Comparison of ENCODE assay signal across 7 mouse cellular contexts in the genomic region with DNA sequence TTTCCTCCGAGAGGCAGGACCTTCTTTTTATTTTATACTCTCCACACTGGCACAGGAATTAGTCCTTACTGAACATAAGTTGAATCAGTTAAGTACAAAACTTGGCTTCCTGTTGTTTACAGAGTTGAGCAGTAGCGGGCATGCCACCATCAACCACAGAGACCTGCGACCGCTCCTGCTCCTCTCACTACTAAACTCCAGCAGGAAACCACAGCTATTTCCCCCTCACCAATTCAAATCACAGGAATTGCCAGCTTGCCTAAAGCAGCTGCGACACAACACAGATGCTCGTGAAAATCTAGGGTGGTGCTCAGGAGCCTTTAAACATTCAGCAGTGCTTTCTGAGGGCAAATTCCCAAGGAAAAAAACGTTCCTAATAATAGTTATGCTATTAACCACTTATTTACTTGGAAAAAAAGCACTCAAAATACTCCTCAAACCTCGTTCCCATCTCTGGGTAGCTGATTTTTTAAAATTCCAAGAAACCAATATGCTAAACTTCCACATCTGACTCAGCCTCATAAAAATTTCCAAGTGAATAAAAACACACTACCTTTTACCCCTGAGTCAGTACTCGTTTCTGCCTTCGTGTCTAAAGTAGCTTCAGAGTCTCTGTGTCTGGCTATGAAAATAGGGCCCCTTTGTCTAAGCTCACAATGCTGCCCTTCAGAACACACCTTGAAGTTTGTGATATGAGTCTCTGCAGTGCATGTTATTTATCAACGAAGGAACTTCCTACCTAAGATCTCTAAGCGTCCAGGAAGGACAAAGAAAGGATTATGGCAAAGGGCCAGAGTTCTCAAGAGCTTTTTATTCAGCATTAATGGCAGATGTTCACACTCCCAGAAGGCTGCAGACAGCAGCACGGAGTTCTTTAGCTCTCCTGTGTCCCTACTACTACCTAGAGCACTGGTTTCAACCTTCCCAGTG. TPM values are rescaled to one million over a fixed set of nuclear protein-coding genes. Genes with fewer than 3 reads are reported as not detected.
DNase-seq lines count a peak whose midpoint lies in the region; ATAC-seq and TF ChIP-seq lines count a peak whose summit lies in the region.

No protein-coding gene starts in this region.

- no peak overlapping the region for H3K4me3 ChIP-seq in lung, postnatal 0 days (ENCODE audit: low read depth, low read length)
- H3K4me3 ChIP-seq in intestine, embryonic 14.5 days (ENCODE audit: low read depth, low read length), result no peak overlapping the region
- no peak overlapping the region for H3K4me3 ChIP-seq in thymus, adult 2 months (ENCODE audit: control insufficient read depth, insufficient read depth, low read length)

- no peak overlapping the region for H3K9ac ChIP-seq in lung, postnatal 0 days (replicated peaks; ENCODE audit: low read depth)
- no peak overlapping the region for H3K9ac ChIP-seq in intestine, embryonic 14.5 days (ENCODE audit: low read length)

- H3K27me3 ChIP-seq in lung, postnatal 0 days (replicated peaks; ENCODE audit: insufficient read depth, low read length), result no peaks in the 10 kb centered on the region
- H3K27me3 ChIP-seq in intestine, embryonic 14.5 days (replicated peaks; ENCODE audit: control insufficient read depth, insufficient read depth, low read length), result no peaks in the 10 kb centered on the region
- no peaks in the 10 kb centered on the region for H3K27me3 ChIP-seq in thymus, adult 2 months (ENCODE audit: control insufficient read depth, insufficient read depth, low read length)

- ATAC-seq in lung, postnatal 0 days, result no peak; the same call in 1 of the 2 replicates
- peak; percentile 60; the same call in 1 of the 2 replicates for ATAC-seq in intestine, embryonic 14.5 days (replicated peaks; ENCODE audit: low FRiP score, low TSS enrichment, low read depth)
- ATAC-seq in cerebellum, adult (ENCODE audit: insufficient number of reproducible peaks, low FRiP score, low TSS enrichment), result no peak

- H3K4me1 ChIP-seq in lung, postnatal 0 days (ENCODE audit: insufficient read depth, low read depth, low read length), result peaks cover 5% of the 10 kb centered on the region; the same call in 1 of the 2 replicates
- 0 out of 2 replicates have a peak, but pooled peaks cover 6% of the 10 kb centered on the region for H3K4me1 ChIP-seq in intestine, embryonic 14.5 days (replicated peaks; ENCODE audit: control insufficient read depth, insufficient read depth, low read length)
- no peaks in the 10 kb centered on the region for H3K4me1 ChIP-seq in thymus, adult 2 months (replicated peaks; ENCODE audit: control insufficient read depth, insufficient read depth, low read length)

- 19% methylated on average over 13 of the region's 13 CpGs for WGBS in lung, postnatal 0 days
- WGBS in intestine, embryonic 14.5 days, result 32% methylated on average over 13 of the region's 13 CpGs
- WGBS in thymus, adult 2 months, result 9% methylated on average over 13 of the region's 13 CpGs

- TF ChIP-seq EP300 in lung, postnatal 0 days (IDR thresholded peaks at IDR 0.05), result no peak

- peak overlapping the region; percentile 9; the same call in 1 of the 2 replicates for H3K4me2 ChIP-seq in lung, postnatal 0 days (replicated peaks; ENCODE audit: low read depth, low read length)
- no peak overlapping the region for H3K4me2 ChIP-seq in intestine, embryonic 14.5 days (ENCODE audit: low read length)

- H3K9me3 ChIP-seq in lung, postnatal 0 days (ENCODE audit: low read length), result no peaks in the 10 kb centered on the region
- no peaks in the 10 kb centered on the region for H3K9me3 ChIP-seq in intestine, embryonic 14.5 days (ENCODE audit: control insufficient read depth, low read length)

- H3K36me3 ChIP-seq in lung, postnatal 0 days (ENCODE audit: insufficient read depth, low read length), result no peaks in the 10 kb centered on the region
- H3K36me3 ChIP-seq in intestine, embryonic 14.5 days (ENCODE audit: control insufficient read depth, insufficient read depth, low read length), result no peaks in the 10 kb centered on the region
- no peaks in the 10 kb centered on the region for H3K36me3 ChIP-seq in thymus, adult 2 months (ENCODE audit: control insufficient read depth, insufficient read depth, low read length)

- no peak for TF ChIP-seq CTCF in lung, postnatal 0 days (IDR thresholded peaks at IDR 0.05)
- TF ChIP-seq CTCF in thymus, adult 2 months (IDR thresholded peaks at IDR 0.05; ENCODE audit: borderline replicate concordance, control insufficient read depth, extremely low read depth, insufficient read depth, low read length, poor library complexity), result no peak

- peak; percentile 32 for DNase-seq in lung, postnatal 0 days (ENCODE audit: low spot score)
- DNase-seq in lung, postnatal 4 days, result no peak
- DNase-seq in c-Kit-positive CD71-negative TER-119-negative erythroid progenitor cells, embryonic 14.5 days (ENCODE audit: low read depth), result peak; percentile 7
- DNase-seq in intestine, embryonic 14.5 days (ENCODE audit: low spot score), result no peak
- peak; percentile 29 for DNase-seq in thymus, adult 2 months
- DNase-seq in ovary, adult 18-20 months (ENCODE audit: low spot score), result no peak

- TF ChIP-seq POLR2A in thymus, adult 2 months (IDR thresholded peaks at IDR 0.05; ENCODE audit: control insufficient read depth, extremely low read depth, insufficient read depth, low read length, poor library complexity), result no peak

- H3K27ac ChIP-seq in lung, postnatal 0 days (ENCODE audit: low read length), result peak overlapping the region; percentile 44; the same call in 1 of the 2 replicates
- H3K27ac ChIP-seq in intestine, embryonic 14.5 days (ENCODE audit: low read depth), result peak overlapping the region; percentile 76
- H3K27ac ChIP-seq in thymus, adult 2 months (ENCODE audit: control insufficient read depth, insufficient read depth, low read length), result no peak overlapping the region

RNA-seq across cellular contexts. Expression of gene Gprin3, which starts 13.4 kb away (rescaled TPM):
- 10.8 and 11.2 TPM in 2 replicates for polyA plus RNA-seq in lung, postnatal 0 days (2015; fragmentation: Nextera tagmentation; extraction: Ambion mirVana)
- polyA plus RNA-seq in intestine, embryonic 14.5 days (2014; fragmentation: Nextera tagmentation; extraction: Ambion mirVana), result 4.2 and 5.3 TPM in 2 replicates
- polyA plus RNA-seq in thymus, adult 2 months (2012; rRNA removed), result 0.73 and 1.1 TPM in 2 replicates

Comparison
In these comparisons a context has a peak if more than half of its experiments do, and no peak if none do; other contexts are left out.
1. DNase-seq: peak in lung, postnatal 0 days (single experiment), c-Kit-positive CD71-negative TER-119-negative erythroid progenitor cells, embryonic 14.5 days (single experiment) and thymus, adult 2 months (single experiment); none in lung, postnatal 4 days (0 of 2), intestine, embryonic 14.5 days (single experiment) and ovary, adult 18-20 months (single experiment).